Mouse (Mus musculus) adrenal gland, adult (tissue): ENCODE measurements around the gene Mad2l1bp.
A peak's percentile ranks its signal among the peaks of the same experiment; 100 is the strongest.

Experiments
- DNase-seq, 2 experiments: peaks; one replicate each; pipeline ENCODE4 v3.0.0; 2022 to 2023; ENCODE audit warnings: low spot score in 1 of 2; ENCODE audit not compliant: inconsistent age in 2 of 2

Mad2l1bp gene

DNA sequence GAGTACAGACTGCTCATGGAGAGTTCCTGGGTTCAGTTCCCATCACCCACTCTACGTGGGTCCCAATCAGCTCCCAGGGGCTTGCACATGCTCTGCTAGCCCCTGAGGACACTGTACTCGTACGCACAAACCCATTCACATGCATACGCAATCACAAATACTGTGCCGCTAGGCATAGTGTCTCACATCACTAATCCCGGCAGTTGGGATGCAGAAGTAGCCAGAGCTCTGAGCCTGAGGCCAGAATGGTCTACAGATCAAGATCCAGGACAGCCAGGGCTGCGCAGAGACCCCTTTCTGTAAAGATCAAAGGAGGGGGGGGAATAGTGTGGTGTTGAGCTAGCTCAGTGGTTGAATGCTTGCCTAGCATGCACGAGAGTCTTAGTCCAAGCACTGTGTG is 3.8 kb upstream of the Mad2l1bp start:
- DNase-seq: no peak

GRCm38 (mm10) chr17:46156680-46157079 is 3.3 kb upstream of the Mad2l1bp start:
- DNase-seq: no peak

DNA sequence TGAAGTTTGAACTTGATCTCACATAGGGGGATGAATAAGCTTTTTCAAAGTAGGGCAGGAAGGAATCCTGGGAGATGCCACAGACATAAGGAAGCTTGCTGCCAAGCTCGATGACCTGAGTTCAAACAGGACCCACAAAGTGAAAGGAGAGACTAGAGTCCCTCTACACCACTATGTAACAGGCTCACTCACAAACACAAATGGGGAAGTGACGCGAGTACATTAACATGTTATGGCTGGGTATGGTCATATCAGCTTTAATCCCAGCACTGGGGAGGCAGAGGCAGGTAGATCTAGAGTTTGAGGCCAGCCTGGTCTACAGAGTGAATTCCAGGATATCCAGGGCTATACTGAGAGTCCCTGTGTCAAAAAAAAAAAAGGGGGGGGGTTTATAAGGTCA is 983 bp upstream of the Mad2l1bp start:
- no peak for DNase-seq

GRCm38 (mm10) chr17:46143578-46144423 is 9.6 kb downstream of the Mad2l1bp start, which contains the start of gene Rsph9:
Gene Rsph9, minus strand, starts transcription at chr17:46144216.
- peak; percentile 91 to 96 for DNase-seq

GRCm38 (mm10) chr17:46139872-46140271 is 13.5 kb downstream of the Mad2l1bp start:
- no peak for DNase-seq

DNA sequence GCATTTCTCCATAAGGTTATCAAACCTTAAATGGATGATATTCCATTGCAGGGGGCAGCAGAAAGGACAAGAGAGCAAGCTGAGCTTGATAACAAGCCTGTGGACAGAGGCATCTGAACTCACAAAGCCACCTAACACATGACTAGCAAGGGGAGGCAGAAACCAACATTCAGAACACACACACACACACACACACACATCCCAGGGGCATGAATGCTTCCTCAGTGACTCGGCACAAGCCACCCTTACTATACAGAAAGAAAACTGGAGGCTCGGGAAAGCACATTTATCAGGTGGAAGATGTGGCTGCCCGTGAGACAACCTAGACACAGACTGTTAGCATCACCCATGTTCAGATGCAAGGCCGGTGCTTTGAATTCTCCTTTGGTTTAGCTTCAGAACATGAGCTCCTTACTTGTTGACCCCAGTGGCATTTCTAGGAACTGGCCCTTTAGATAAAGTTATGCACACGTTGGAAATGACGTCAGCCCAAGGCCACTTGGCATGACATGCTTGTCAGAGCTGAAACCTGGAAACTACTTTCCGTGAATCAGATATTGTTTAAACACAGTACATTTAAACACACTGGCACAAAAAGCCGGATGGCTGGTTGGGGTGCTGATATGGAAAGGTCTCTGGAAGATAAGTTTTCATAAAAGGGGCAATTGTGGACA is 14.7 kb downstream of the Mad2l1bp start:
- peak; percentile 68 to 88 for DNase-seq

- peak in 1 of 2 experiments; percentile 84 for DNase-seq
Measured at GRCm38 (mm10) chr17:46132862-46133261, 20.5 kb downstream of the Mad2l1bp start.

DNA sequence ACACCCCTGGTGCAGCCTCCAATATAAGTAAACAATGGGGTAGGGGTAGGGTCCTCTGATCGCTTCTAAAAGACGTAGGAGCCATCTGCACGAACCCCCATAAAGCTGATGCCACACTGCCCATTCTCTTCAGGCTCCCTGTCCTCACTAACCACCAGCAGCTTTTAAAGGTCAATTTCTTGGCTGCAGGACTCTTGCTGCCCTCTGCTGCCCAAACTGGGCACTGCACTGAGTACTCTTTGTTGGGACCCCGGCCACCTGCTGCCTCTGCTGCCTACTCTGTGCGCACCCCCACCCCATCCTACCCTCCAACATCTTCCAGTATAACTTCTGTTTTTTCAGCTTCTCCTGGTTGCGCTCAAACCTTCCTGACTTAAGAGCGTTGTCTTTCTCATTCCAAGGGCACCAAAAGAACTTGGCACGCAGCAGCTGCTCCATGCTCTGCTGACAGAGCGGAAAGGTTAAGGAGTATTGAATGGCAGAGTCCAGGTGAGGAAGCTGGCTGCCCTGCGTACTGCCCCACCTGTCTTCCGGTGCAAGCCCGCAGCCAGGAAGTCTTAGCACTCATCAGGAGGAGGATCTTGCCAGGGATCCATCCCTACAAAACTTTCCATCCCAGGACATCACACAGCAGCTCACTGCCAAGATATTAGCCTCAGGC is 21.2 kb downstream of the Mad2l1bp start:
- peak; percentile 78 to 94 for DNase-seq

GRCm38 (mm10) chr17:46129741-46130498 is 23.4 kb downstream of the Mad2l1bp start:
- peak in 1 of 2 experiments; percentile 71 for DNase-seq

DNA sequence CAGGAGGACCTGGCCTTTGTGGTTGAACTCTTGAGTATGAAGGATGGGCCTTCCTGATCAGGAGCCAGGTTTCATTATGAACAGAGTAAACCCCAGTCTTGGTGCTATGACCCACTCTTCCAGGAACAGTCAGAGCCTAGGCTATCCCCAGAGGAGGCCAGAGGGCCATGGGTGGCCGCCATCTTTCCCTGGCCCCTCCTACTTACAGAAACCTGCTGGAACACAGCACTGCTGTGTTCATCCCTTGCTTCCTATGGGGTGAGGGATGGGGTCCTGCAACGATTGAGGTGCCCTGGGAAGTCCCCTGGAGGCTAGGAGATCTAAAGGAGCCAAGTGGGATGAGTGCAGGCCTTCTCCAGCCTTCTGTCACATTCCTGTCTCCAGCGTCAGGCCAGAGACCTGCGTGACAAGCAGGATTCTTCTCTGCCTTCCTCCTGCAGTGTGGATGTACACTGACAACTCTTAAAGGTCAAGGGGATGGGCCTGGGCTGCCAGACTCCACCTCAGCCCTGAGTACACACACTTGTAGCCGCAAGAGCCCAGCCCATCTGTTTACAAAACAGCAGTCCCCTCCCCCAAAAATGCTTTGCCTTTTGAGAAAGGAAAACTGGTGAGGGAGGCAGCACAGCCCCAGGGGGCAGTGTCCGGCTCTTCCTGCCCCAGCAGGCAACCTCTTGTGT is 25.4 kb downstream of the Mad2l1bp start:
- DNase-seq: peak; percentile 57 to 76

DNA sequence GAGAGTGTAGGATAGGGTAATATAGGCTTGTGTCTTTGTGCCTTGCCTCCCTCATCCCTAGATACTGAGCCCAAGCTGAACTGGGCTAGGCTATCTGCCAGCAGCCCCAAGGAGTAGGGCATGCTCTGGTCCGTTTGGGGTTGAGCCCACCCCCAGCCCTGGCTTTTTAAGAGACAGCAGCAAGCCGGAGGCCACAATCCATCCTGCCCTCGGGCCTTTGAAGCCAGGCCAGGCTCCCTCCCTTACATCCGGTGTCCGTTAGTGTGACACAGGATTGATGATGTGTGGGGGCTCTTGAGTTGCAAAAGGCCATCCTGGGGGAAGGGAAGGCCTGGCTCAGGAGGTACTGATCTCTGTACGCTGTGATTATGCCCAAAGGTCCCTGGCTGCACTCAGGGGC is 26.7 kb downstream of the Mad2l1bp start:
- peak; percentile 74 to 81 for DNase-seq

DNA sequence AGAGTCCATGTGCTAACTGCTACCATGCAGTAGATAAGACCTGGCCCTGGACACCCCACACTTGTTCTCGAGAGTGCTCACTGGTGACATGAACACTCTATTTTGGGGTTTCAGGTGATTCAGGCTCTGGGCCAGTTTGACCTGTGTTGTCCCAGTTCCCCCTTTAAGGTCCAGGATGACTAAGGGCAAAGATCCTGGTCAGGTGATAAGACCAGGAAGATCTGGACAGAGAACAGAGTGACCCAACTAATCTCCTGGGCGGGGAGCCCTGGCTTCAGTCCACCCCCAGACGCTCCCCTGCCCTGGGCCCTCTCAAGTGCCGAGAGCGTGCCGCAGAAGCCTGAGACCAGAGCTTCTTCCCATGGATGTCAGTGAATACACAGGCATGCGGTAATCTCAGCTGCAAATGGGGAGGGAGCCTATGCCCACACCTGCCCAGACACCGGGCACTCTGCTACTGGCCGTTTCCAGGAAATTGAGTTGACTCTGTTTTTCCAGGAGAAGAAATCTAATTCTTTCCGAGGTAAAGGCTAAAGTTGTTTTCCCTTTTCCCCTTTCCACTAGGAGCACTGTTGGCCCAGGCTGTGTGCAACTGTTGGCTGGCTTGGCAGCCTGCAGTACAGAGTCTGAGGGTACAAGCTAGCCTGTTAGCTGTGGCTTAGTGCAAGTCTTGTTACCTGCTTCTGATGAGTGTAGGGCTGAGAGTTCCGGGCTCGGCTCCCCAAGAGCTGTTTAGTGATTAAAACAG is 29.2 kb downstream of the Mad2l1bp start:
- DNase-seq: peak in 1 of 2 experiments; percentile 52

GRCm38 (mm10) chr17:46123285-46123684 is 30.1 kb downstream of the Mad2l1bp start:
- DNase-seq: no peak

GRCm38 (mm10) chr17:46122791-46123190 is 30.6 kb downstream of the Mad2l1bp start:
- no peak for DNase-seq

- no peak for DNase-seq
Measured at GRCm38 (mm10) chr17:46119641-46120040, 33.7 kb downstream of the Mad2l1bp start.

DNA sequence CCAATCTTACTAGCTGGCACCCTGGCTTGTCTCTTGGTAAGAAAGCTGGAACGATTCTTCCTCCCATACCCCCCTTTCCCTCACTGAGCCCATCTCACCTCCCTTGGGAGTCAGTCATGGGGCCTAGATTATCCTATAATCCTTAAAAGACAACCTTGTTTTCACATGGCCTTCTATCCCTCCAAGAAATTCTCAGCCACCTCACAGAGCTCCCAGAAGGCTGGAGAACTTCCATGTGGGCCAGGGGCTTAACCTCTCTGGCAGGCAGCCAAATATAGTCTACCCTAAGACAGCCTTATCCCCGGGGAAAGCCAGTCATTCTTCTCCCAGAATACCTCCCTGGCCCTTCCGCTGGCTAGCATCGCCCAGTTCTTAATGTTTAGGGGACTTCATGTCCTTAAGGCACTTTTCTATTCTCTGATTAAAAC is 34.9 kb downstream of the Mad2l1bp start:
- DNase-seq: peak in 1 of 2 experiments; percentile 36

- DNase-seq: peak in 1 of 2 experiments; percentile 60
Measured at GRCm38 (mm10) chr17:46117623-46118422, 35.5 kb downstream of the Mad2l1bp start.

DNA sequence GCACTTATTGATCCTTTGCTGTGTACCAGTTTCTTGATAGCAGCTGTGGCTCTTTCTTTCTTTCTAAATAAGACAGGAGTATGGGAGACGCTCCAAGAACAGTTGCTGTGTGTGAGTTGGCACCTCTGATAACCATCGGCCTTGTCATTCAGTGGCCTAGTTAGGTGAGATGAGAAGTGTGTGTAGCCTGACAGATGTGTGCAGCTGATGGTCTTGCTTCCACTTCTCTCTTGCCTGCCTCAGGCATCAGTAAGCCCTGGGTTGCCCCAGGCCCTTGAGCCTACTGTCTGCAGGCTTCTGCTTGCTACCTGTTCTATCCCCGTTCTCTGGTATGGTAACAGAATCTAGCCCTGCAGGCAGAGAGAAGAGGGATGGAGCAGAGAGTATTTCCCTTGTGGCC is 36.5 kb downstream of the Mad2l1bp start:
- peak in 1 of 2 experiments; percentile 48 for DNase-seq

GRCm38 (mm10) chr17:46116138-46116537 is 37.2 kb downstream of the Mad2l1bp start:
- peak in 1 of 2 experiments; percentile 17 for DNase-seq
